Mouse (Mus musculus) liver, embryonic 14.5 days (tissue): ENCODE data around the gene Olfr450. TPM values are rescaled to one million over a fixed set of nuclear protein-coding genes. Genes with fewer than 3 reads are reported as not detected.

Experiments used
- ATAC-seq: fragments of 200-750 bp; cut with Nextera tagmentation; 2 replicates; pipeline ENCODE4 v1.8.0; 2017; ENCODE audit warnings: moderate number of reproducible peaks, mild to moderate bottlenecking, moderate library complexity; ENCODE audit not compliant: insufficient read depth
- DNase-seq, 3 experiments: peaks; one replicate each; pipeline ENCODE4 v3.0.0-alpha.2; 2012 to 2013; ENCODE audit warnings: low read depth in 3 of 3, low spot score in 3 of 3
- H3K27ac ChIP-seq: fragments of 300-500 bp; sonication (generic); 2 replicates; pipeline ENCODE4 v1.5.1; 2014; ENCODE audit warnings: moderate library complexity, mild to moderate bottlenecking, control low read depth, inconsistent platforms
- H3K27me3 ChIP-seq: fragments of 300-500 bp; sonication (generic); 2 replicates; pipeline ENCODE4 v1.6.1; 2014; ENCODE audit warnings: mild to moderate bottlenecking, low read length, moderate library complexity; ENCODE audit not compliant: control insufficient read depth, insufficient read depth
- H3K36me3 ChIP-seq: fragments of 300-500 bp; sonication (generic); replicated peaks from 2 replicates; pipeline ENCODE4 v1.6.1; 2014; ENCODE audit warnings: low read depth; ENCODE audit not compliant: control insufficient read depth, insufficient read depth
- H3K4me1 ChIP-seq, 2 experiments: fragments of 200-500 bp in 1 of 2; fragments of 300-500 bp in 1 of 2; sonication (generic) in 1 of 2; replicated peaks; 2 replicates each; pipeline ENCODE4 v1.6.1; 2012 to 2014; ENCODE audit warnings: antibody characterized with exemption in 1 of 2, inconsistent platforms in 1 of 2, low read length in 1 of 2; ENCODE audit not compliant: control insufficient read depth in 2 of 2, insufficient read depth in 2 of 2
- H3K4me2 ChIP-seq: fragments of 300-500 bp; sonication (generic); 2 replicates; pipeline ENCODE4 v1.6.1; 2014; ENCODE audit warnings: low read depth, mild to moderate bottlenecking, control low read depth, moderate library complexity
- H3K4me3 ChIP-seq, 2 experiments: fragments of 200-500 bp in 1 of 2; fragments of 300-500 bp in 1 of 2; sonication (generic) in 1 of 2; 2 replicates each; pipeline ENCODE4 v1.5.1; 2012 to 2014; ENCODE audit warnings: low read depth in 2 of 2, low read length in 2 of 2, mild to moderate bottlenecking in 2 of 2, control low read depth in 1 of 2, inconsistent platforms in 1 of 2, moderate library complexity in 1 of 2; ENCODE audit not compliant: insufficient read depth in 1 of 2
- H3K9ac ChIP-seq: fragments of 300-500 bp; sonication (generic); replicated peaks from 2 replicates; pipeline ENCODE4 v1.6.1; 2014; ENCODE audit warnings: mild to moderate bottlenecking, control low read depth, moderate library complexity
- H3K9me3 ChIP-seq: fragments of 300-500 bp; sonication (generic); 2 replicates; pipeline ENCODE4 v1.6.1; 2016; ENCODE audit warnings: low read length, mixed read lengths; ENCODE audit not compliant: control insufficient read depth
- CTCF ChIP-seq: IDR thresholded peaks from 2 replicates; pipeline ENCODE4 v1.5.1; 2016; ENCODE audit warnings: antibody characterized with exemption, low read depth, control low read depth
- EP300 ChIP-seq: IDR thresholded peaks from 2 replicates; pipeline ENCODE4 v1.6.1; 2016; ENCODE audit warnings: antibody characterized with exemption, low read depth
- WGBS: fragments of 180-500 bp; shearing (Covaris S2); extraction: QIAGEN DNeasy Blood & Tissue Kit; methylation state at CpG from one replicate; pipeline ENCODE4 v1.1.7; 2014; ENCODE audit not compliant: insufficient replicate concordance; 5-methylcytosine and 5-hydroxymethylcytosine counted together
- polyA plus RNA-seq, 2 experiments: library from polyadenylated mRNA; depleted of rRNA in 1 of 2; stranded (reverse) in 1 of 2; unstranded in 1 of 2; fragments of >200 nt; fragmentation: Nextera tagmentation in 1 of 2; extraction: Ambion mirVana in 1 of 2; gene quantifications; 2 replicates each; pipeline versions ENCODE4 v1.2.1 to v1.2.3; 2012 to 2014

Olfr450 gene
- polyA plus RNA-seq, 2 experiments = not detected

- DNase-seq = no peak
- TF ChIP-seq EP300 (no peak), CTCF (no peak)
- H3K27me3 ChIP-seq = no peaks in the 10 kb centered on the region
- no peaks in the 10 kb centered on the region for H3K9me3 ChIP-seq
- H3K27ac ChIP-seq = no peak overlapping the region
- H3K4me1 ChIP-seq = no peaks in the 10 kb centered on the region
- no peak overlapping the region for H3K4me3 ChIP-seq
- H3K4me2 ChIP-seq = no peak overlapping the region
- WGBS = 64% methylated on average over 3 of the region's 3 CpGs
- no peak for ATAC-seq
- no peak overlapping the region for H3K9ac ChIP-seq
- H3K36me3 ChIP-seq = no peaks in the 10 kb centered on the region
Measured at GRCm38 (mm10) chr6:42794982-42795381, 16.8 kb upstream of the Olfr450 start.

- H3K27ac ChIP-seq = no peak within 1 kb of the TSS
- H3K9ac ChIP-seq = no peak within 1 kb of the TSS
- H3K4me3 ChIP-seq = no peak within 1 kb of the TSS
- H3K9me3 ChIP-seq = no peaks in the 10 kb centered on the region
- no peak within 1 kb of the TSS for H3K4me2 ChIP-seq
- no peaks in the 10 kb centered on the region for H3K36me3 ChIP-seq
- no peak for ATAC-seq
- H3K4me1 ChIP-seq = no peaks in the 10 kb centered on the region
- TF ChIP-seq CTCF (no peak), EP300 (no peak)
- no peaks in the 10 kb centered on the region for H3K27me3 ChIP-seq
- DNase-seq = no peak
Measured at GRCm38 (mm10) chr6:42834084-42834483, 22.3 kb downstream of the Olfr450 start, which contains the start of gene Olfr449. TSS of gene Olfr449 (plus strand) at chr6:42834384.

DNA sequence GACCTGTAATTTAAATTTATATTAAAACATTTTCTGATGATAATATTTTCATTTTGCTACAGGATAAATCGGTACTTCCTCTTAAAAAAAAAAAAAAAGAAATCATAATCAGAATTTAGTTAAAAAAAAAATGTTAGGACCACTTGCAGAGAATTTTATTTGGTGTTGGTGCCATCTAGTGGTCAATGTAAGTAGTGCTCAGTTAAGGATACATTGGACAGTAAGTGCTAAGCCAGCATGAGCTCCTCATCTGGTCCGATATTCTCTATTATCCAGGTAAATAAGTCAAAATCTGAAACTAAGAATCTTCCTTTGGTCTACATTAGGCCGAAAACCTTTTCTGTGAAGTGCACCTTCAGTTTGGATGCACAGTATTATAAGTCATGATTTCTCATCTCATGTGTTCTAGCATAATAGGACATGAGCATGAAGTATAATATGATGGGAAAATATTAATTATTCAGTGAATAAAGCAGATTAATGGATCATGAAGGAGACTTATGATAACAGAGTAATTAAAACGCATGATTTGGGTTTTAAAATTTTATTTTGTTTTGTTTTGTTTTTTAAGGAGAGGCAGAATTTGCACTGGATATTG lies 48.6 kb downstream of the Olfr450 start:
- no peak for TF ChIP-seq EP300
- peak; percentile 53; the same call in 1 of the 2 replicates for TF ChIP-seq CTCF
- no peaks in the 10 kb centered on the region for H3K27me3 ChIP-seq
- DNase-seq (peak; percentile 1 to 3 (median 1)), ATAC-seq (no peak)
- WGBS = 10% methylated on average over 4 of the region's 4 CpGs
- no peaks in the 10 kb centered on the region for H3K36me3 ChIP-seq
- H3K9me3 ChIP-seq = no peaks in the 10 kb centered on the region
- H3K27ac ChIP-seq = no peak overlapping the region
- no peak overlapping the region for H3K4me3 ChIP-seq
- no peaks in the 10 kb centered on the region for H3K4me1 ChIP-seq
- no peak overlapping the region for H3K4me2 ChIP-seq
- H3K9ac ChIP-seq = no peak overlapping the region

Other genes starting within 250 kb of the Olfr450 start
- gene Tcaf3, start 214.2 kb upstream of the Olfr450 start, polyA plus RNA-seq (2012; rRNA removed) = not detected in 2 replicates
- not detected in 2 replicates for gene Tcaf3, start 214.2 kb upstream of the Olfr450 start, polyA plus RNA-seq (2014; fragmentation: Nextera tagmentation; extraction: Ambion mirVana)
- gene Tcaf2, start 166.7 kb upstream of the Olfr450 start, polyA plus RNA-seq (2012; rRNA removed) = 0.07 and 0.12 TPM in 2 replicates
- gene Tcaf2, start 166.7 kb upstream of the Olfr450 start, polyA plus RNA-seq (2014; fragmentation: Nextera tagmentation; extraction: Ambion mirVana) = 0.04 and 0.06 TPM in 2 replicates
- 2.2 TPM in 2 replicates for gene Tcaf1, start 101.9 kb upstream of the Olfr450 start, polyA plus RNA-seq (2012; rRNA removed)
- gene Tcaf1, start 101.9 kb upstream of the Olfr450 start, polyA plus RNA-seq (2014; fragmentation: Nextera tagmentation; extraction: Ambion mirVana) = 3.1 and 4.2 TPM in 2 replicates
- gene Olfr453, start 72.6 kb upstream of the Olfr450 start, polyA plus RNA-seq (2012; rRNA removed) = not detected in 2 replicates
- not detected in 2 replicates for gene Olfr453, start 72.6 kb upstream of the Olfr450 start, polyA plus RNA-seq (2014; fragmentation: Nextera tagmentation; extraction: Ambion mirVana)
- not detected in 2 replicates for gene Olfr38, start 55.5 kb upstream of the Olfr450 start, polyA plus RNA-seq (2012; rRNA removed)
- gene Olfr38, start 55.5 kb upstream of the Olfr450 start, polyA plus RNA-seq (2014; fragmentation: Nextera tagmentation; extraction: Ambion mirVana) = not detected in 2 replicates
- gene Olfr452, start 26.8 kb upstream of the Olfr450 start, polyA plus RNA-seq (2012; rRNA removed) = not detected in 2 replicates
- not detected in 2 replicates for gene Olfr452, start 26.8 kb upstream of the Olfr450 start, polyA plus RNA-seq (2014; fragmentation: Nextera tagmentation; extraction: Ambion mirVana)
- gene Olfr449, start 22.4 kb downstream of the Olfr450 start, polyA plus RNA-seq (2012; rRNA removed) = not detected in 2 replicates
- gene Olfr449, start 22.4 kb downstream of the Olfr450 start, polyA plus RNA-seq (2014; fragmentation: Nextera tagmentation; extraction: Ambion mirVana) = not detected in 2 replicates
- gene Olfr448, start 78.5 kb downstream of the Olfr450 start, polyA plus RNA-seq (2012; rRNA removed) = not detected in 2 replicates
- gene Olfr448, start 78.5 kb downstream of the Olfr450 start, polyA plus RNA-seq (2014; fragmentation: Nextera tagmentation; extraction: Ambion mirVana) = not detected in 2 replicates
- not detected in 2 replicates for gene Olfr447, start 96.9 kb downstream of the Olfr450 start, polyA plus RNA-seq (2012; rRNA removed)
- not detected in 2 replicates for gene Olfr447, start 96.9 kb downstream of the Olfr450 start, polyA plus RNA-seq (2014; fragmentation: Nextera tagmentation; extraction: Ambion mirVana)
- not detected in 2 replicates for gene Olfr446, start 109.4 kb downstream of the Olfr450 start, polyA plus RNA-seq (2012; rRNA removed)
- gene Olfr446, start 109.4 kb downstream of the Olfr450 start, polyA plus RNA-seq (2014; fragmentation: Nextera tagmentation; extraction: Ambion mirVana) = not detected in 2 replicates
- not detected in 2 replicates for gene Olfr444, start 137.1 kb downstream of the Olfr450 start, polyA plus RNA-seq (2012; rRNA removed)
- gene Olfr444, start 137.1 kb downstream of the Olfr450 start, polyA plus RNA-seq (2014; fragmentation: Nextera tagmentation; extraction: Ambion mirVana) = not detected in 2 replicates